9 mouse cellular contexts compared by ENCODE assay signal in the genomic region with DNA sequence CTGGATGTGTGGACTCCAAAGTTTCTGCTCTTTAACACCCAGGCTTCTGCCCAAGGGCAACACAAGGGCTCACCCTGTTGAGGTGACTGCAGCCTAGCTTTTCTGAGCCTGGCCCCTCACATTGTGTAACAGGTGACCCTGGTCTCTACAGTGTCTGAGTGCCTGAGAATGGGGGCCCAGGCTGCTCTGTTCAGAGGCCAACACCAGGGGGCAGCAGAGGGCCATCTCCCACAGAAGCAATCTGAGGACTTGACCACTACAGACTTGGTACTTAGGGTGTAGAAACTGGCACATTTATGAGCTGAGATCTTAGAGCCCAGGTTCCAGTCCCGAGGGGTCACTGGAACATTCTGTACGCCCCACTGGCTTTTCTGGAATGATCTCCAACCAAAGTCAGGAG. TPM values are rescaled to one million over a fixed set of nuclear protein-coding genes. Genes with fewer than 3 reads are reported as not detected.
DNase-seq lines count a peak whose midpoint lies in the region; TF ChIP-seq lines count a peak whose summit lies in the region.
"Had no signal": no experiment of that assay in that cellular context is flagged by ENCODE, and none has a peak within 500 bp of the region (broad histone marks: within the 10 kb centered on the region; RNA-seq: fewer than 3 reads in every experiment).

No protein-coding gene starts in this region.

- no peak overlapping the region for H3K27ac ChIP-seq in gastrocnemius, adult 2 months
- H3K27ac ChIP-seq in midbrain, embryonic 10.5 days (replicated peaks): no peak overlapping the region

- intact Hi-C loops in gastrocnemius, adult 2 months (cut with DNase I): no loop called here

- no peaks in the 10 kb centered on the region for H3K9me3 ChIP-seq in midbrain, embryonic 10.5 days (replicated peaks)
- H3K9me3 ChIP-seq: megakaryocyte, embryonic 14.5 days had no signal

- WGBS in midbrain, embryonic 10.5 days: 30% methylated on average over 2 of the region's 2 CpGs

- TF ChIP-seq CTCF in gastrocnemius, adult 2 months (IDR thresholded peaks at IDR 0.05): peak; percentile 97

- no peaks in the 10 kb centered on the region for H3K36me3 ChIP-seq in midbrain, embryonic 10.5 days

- peak; percentile 28 for DNase-seq in WW6 (ENCODE audit: low read depth, low spot score)
- peak; percentile 93 for DNase-seq in cerebellum, postnatal 14 days
- peak; percentile 78 for DNase-seq in gastrocnemius, adult 2 months
- DNase-seq in induced T-regulatory cell, adult 2 months (ENCODE audit: low read depth): peak; percentile 72
- DNase-seq in left cerebral cortex, adult 8-10 months (ENCODE audit: low spot score in 2 of 2): peak; percentile 44 to 74
- DNase-seq in midbrain, embryonic 10.5 days (ENCODE audit: low spot score): peak; percentile 81
- peak; percentile 35 for DNase-seq in skeletal muscle tissue, adult 2 months (ENCODE audit: low read depth, low spot score)
- peak; percentile 58 for DNase-seq in yolk sac, embryonic 10.5 days (ENCODE audit: low spot score)

- H3K4me1 ChIP-seq in midbrain, embryonic 10.5 days: peaks cover 24% of the 10 kb centered on the region

- H3K27me3 ChIP-seq in midbrain, embryonic 10.5 days (ENCODE audit: low read depth, poor library complexity, severe bottlenecking): peaks cover 21% of the 10 kb centered on the region; the same call in 1 of the 2 replicates

- no peak overlapping the region for H3K4me3 ChIP-seq in gastrocnemius, adult 2 months
- no peak overlapping the region for H3K4me3 ChIP-seq in midbrain, embryonic 10.5 days
- H3K4me3 ChIP-seq: megakaryocyte, embryonic 14.5 days had no signal

RNA-seq across cellular contexts. Expression of a gene that starts 10.2 kb away (rescaled TPM):
- under 1 TPM in 1 of 2 experiments, not detected in 1; 0.42 TPM for total RNA-seq in gastrocnemius, adult 2 months (2021)
- total RNA-seq in left cerebral cortex, adult 8-10 months (2022): 1 to 10 TPM; 3.0 to 3.6 (median 3.3) TPM
- 0.75 and 2.0 TPM in 2 replicates for polyA plus RNA-seq in midbrain, embryonic 10.5 days (2016; fragmentation: Nextera tagmentation; extraction: Ambion mirVana)

Comparison
In these comparisons a context has a peak if more than half of its experiments do, and no peak if none do; other contexts are left out.
1. DNase-seq: peak in every context shown above with its lines; median percentile 93 in cerebellum, postnatal 14 days; 81 in midbrain, embryonic 10.5 days; 78 in gastrocnemius, adult 2 months; 72 in induced T-regulatory cell, adult 2 months; 59 in left cerebral cortex, adult 8-10 months; 58 in yolk sac, embryonic 10.5 days; 35 in skeletal muscle tissue, adult 2 months; 28 in WW6.